Mouse (Mus musculus) spleen, adult 2 months (tissue): ENCODE measurements around the gene Dedd2.

Experiments used
- CTCF ChIP-seq: fragments of 200-500 bp; IDR thresholded peaks from 2 replicates; pipeline ENCODE4 v1.5.1; 2011; ENCODE audit warnings: mild to moderate bottlenecking, inconsistent platforms; ENCODE audit not compliant: insufficient read depth, insufficient read length, insufficient replicate concordance; ENCODE audit errors: extremely low read depth
- POLR2A ChIP-seq: fragments of 200-500 bp; IDR thresholded peaks from 2 replicates; pipeline ENCODE4 v1.6.1; 2011; ENCODE audit warnings: low read depth, low read length, inconsistent platforms

GRCm38 (mm10) chr7:25269545-25270271, 49.3 kb upstream of the Dedd2 start:
- TF ChIP-seq CTCF (no peak), POLR2A (no peak)
